Mouse (Mus musculus): ENCODE data around the gene Gpr61. TPM values are rescaled to one million over a fixed set of nuclear protein-coding genes. Genes with fewer than 3 reads are reported as not detected.
A peak's percentile ranks its signal among the peaks of the same experiment; 100 is the strongest.

Gpr61 gene
- polyA plus RNA-seq, 1 experiment from 2014 or later = 0.11 TPM

DNA sequence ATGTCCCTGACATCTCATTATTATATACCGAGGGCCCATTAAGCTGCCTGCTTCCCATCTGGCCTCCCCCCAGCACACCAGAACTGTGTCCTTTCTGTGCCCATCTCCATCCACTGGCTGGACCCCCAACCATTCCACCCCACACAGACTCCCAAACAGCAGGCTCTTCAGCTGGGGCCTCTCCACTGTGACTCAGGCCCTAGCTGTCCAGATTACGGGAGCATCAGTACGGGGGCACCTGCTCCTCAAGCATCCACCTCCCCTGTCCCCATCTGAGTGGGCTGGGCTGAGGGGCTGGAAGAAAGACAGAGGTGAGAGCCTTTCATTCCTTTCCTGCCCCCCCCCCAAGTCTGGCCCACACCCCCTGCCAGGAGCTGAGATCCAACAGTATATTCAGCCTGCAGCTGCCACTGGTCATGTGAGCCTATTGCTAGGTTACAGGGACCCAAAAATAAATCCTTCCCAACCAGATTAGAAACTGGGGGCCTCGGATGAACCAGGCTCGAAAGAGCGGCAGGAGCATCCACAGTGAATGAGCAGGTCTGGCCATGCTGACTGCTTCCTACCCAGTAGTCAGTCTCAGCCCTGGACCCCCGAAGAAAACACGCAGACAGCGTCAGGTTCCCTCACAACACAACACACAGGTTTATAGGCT, 3.8 kb upstream of the Gpr61 start:
- Histone ChIP-seq H3K9ac (ENCODE audit: low read length) (no peak overlapping the region), H3K27me3 (ENCODE audit: control insufficient read depth, insufficient read depth, low read length) (no peaks in the 10 kb centered on the region), H3K4me2 (replicated peaks; ENCODE audit: low read depth) (no peak overlapping the region), H3K4me3 (ENCODE audit: low read depth, low read length) (no peak overlapping the region), H3K36me3 (ENCODE audit: control insufficient read depth, insufficient read depth, low read length) (no peaks in the 10 kb centered on the region), H3K27ac (replicated peaks) (no peak overlapping the region), H3K9me3 (ENCODE audit: control insufficient read depth, low read length) (no peaks in the 10 kb centered on the region), H3K4me1 (replicated peaks; ENCODE audit: control insufficient read depth, insufficient read depth) (no peaks in the 10 kb centered on the region)
- TF ChIP-seq CTCF (IDR thresholded peaks at IDR 0.05; ENCODE audit: low read depth) = no peak
- peak; percentile 39 for ATAC-seq (ENCODE audit: low FRiP score, low TSS enrichment)
- WGBS = 70% methylated on average over 9 of the region's 9 CpGs
- DNase-seq (ENCODE audit: low spot score) = no peak

GRCm38 (mm10) chr3:108152290-108152689, 2.4 kb downstream of the Gpr61 start:
- Histone ChIP-seq H3K4me1 (replicated peaks; ENCODE audit: control insufficient read depth, insufficient read depth) (no peaks in the 10 kb centered on the region), H3K27me3 (ENCODE audit: control insufficient read depth, insufficient read depth, low read length) (no peaks in the 10 kb centered on the region), H3K36me3 (ENCODE audit: control insufficient read depth, insufficient read depth, low read length) (no peaks in the 10 kb centered on the region), H3K9ac (ENCODE audit: low read length) (no peak overlapping the region), H3K27ac (replicated peaks) (no peak overlapping the region), H3K4me2 (replicated peaks; ENCODE audit: low read depth) (no peak overlapping the region), H3K9me3 (ENCODE audit: control insufficient read depth, low read length) (no peaks in the 10 kb centered on the region), H3K4me3 (ENCODE audit: low read depth, low read length) (no peak overlapping the region)
- DNase-seq (ENCODE audit: low spot score) = no peak
- no peak for TF ChIP-seq CTCF (IDR thresholded peaks at IDR 0.05; ENCODE audit: low read depth)
- TF ChIP-seq EP300 (optimal IDR thresholded peaks at IDR 0.05) = no peak
- ATAC-seq (ENCODE audit: low FRiP score, low TSS enrichment) = no peak
- 82% methylated on average over 3 of the region's 3 CpGs for WGBS

GRCm38 (mm10) chr3:108147386-108148235, 7.1 kb downstream of the Gpr61 start:
- no peak overlapping the region for H3K4me3 ChIP-seq (ENCODE audit: low read depth, low read length)
- no peaks in the 10 kb centered on the region for H3K36me3 ChIP-seq (ENCODE audit: control insufficient read depth, insufficient read depth, low read length)
- ATAC-seq (ENCODE audit: low FRiP score, low TSS enrichment) (peak; percentile 73), DNase-seq (ENCODE audit: low spot score) (peak; percentile 92)
- H3K4me1 ChIP-seq (replicated peaks; ENCODE audit: control insufficient read depth, insufficient read depth) = no peaks in the 10 kb centered on the region; the same call in 1 of the 2 replicates
- no peak overlapping the region for H3K27ac ChIP-seq (replicated peaks)
- no peaks in the 10 kb centered on the region for H3K9me3 ChIP-seq (ENCODE audit: control insufficient read depth, low read length)
- no peaks in the 10 kb centered on the region for H3K27me3 ChIP-seq (ENCODE audit: control insufficient read depth, insufficient read depth, low read length)
- TF ChIP-seq CTCF (IDR thresholded peaks at IDR 0.05; ENCODE audit: low read depth) = peak; percentile 98
- TF ChIP-seq EP300 (optimal IDR thresholded peaks at IDR 0.05) = no peak
- 61% methylated on average over 11 of the region's 11 CpGs for WGBS
- no peak overlapping the region for H3K9ac ChIP-seq (ENCODE audit: low read length)
- no peak overlapping the region for H3K4me2 ChIP-seq (replicated peaks; ENCODE audit: low read depth)

- ATAC-seq (ENCODE audit: low FRiP score, low TSS enrichment) = no peak
- no peak for TF ChIP-seq EP300 (optimal IDR thresholded peaks at IDR 0.05)
- no peak for TF ChIP-seq CTCF (IDR thresholded peaks at IDR 0.05; ENCODE audit: low read depth)
- no peak for DNase-seq (ENCODE audit: low spot score)
- H3K9ac ChIP-seq (ENCODE audit: low read length) = peak overlapping the region; percentile 95; the same call in 1 of the 2 replicates
- peak overlapping the region; percentile 76 for H3K4me2 ChIP-seq (replicated peaks; ENCODE audit: low read depth)
- H3K27ac ChIP-seq (replicated peaks) = no peak overlapping the region
- H3K9me3 ChIP-seq (ENCODE audit: control insufficient read depth, low read length) = no peaks in the 10 kb centered on the region
- H3K27me3 ChIP-seq (ENCODE audit: control insufficient read depth, insufficient read depth, low read length) = no peaks in the 10 kb centered on the region
- H3K4me3 ChIP-seq (ENCODE audit: low read depth, low read length) = peak overlapping the region; percentile 98
- no peaks in the 10 kb centered on the region for H3K36me3 ChIP-seq (ENCODE audit: control insufficient read depth, insufficient read depth, low read length)
- no peaks in the 10 kb centered on the region; the same call in 1 of the 2 replicates for H3K4me1 ChIP-seq (replicated peaks; ENCODE audit: control insufficient read depth, insufficient read depth)
- WGBS = 47% methylated on average over 5 of the region's 5 CpGs
Measured at GRCm38 (mm10) chr3:108146671-108147070, 8.0 kb downstream of the Gpr61 start.

- Histone ChIP-seq H3K27ac (replicated peaks) (peak within 1 kb of the TSS; percentile 97), H3K27me3 (ENCODE audit: control insufficient read depth, insufficient read depth, low read length) (no peaks in the 10 kb centered on the region), H3K9ac (ENCODE audit: low read length) (peak within 1 kb of the TSS; percentile 95), H3K4me2 (replicated peaks; ENCODE audit: low read depth) (peak within 1 kb of the TSS; percentile 76), H3K4me1 (replicated peaks; ENCODE audit: control insufficient read depth, insufficient read depth) (no peaks in the 10 kb centered on the region; the same call in 1 of the 2 replicates), H3K36me3 (ENCODE audit: control insufficient read depth, insufficient read depth, low read length) (no peaks in the 10 kb centered on the region), H3K4me3 (ENCODE audit: low read depth, low read length) (peak within 1 kb of the TSS; percentile 98), H3K9me3 (ENCODE audit: control insufficient read depth, low read length) (no peaks in the 10 kb centered on the region)
- TF ChIP-seq EP300 (optimal IDR thresholded peaks at IDR 0.05) = no peak
- TF ChIP-seq CTCF (IDR thresholded peaks at IDR 0.05; ENCODE audit: low read depth) = peak; percentile 44
- DNase-seq (ENCODE audit: low spot score) (peak; percentile 94), ATAC-seq (ENCODE audit: low FRiP score, low TSS enrichment) (peak; percentile 94)
- under 1% methylated on average over 63 of the region's 63 CpGs for WGBS
Measured at GRCm38 (mm10) chr3:108145534-108146445, 8.9 kb downstream of the Gpr61 start, which contains the start of gene Gnai3. Gene Gnai3, minus strand, starts transcription at chr3:108146146.
